Mouse (Mus musculus) heart, postnatal 36 days (tissue): ENCODE results near the gene Pde4c. TPM values are rescaled to one million over a fixed set of nuclear protein-coding genes. Genes with fewer than 3 reads are reported as not detected.
A peak's percentile ranks its signal among the peaks of the same experiment; 100 is the strongest.

Source experiments
- DNase-seq, 2 experiments: peaks; one replicate each; pipeline ENCODE4 v3.0.0; 2021 to 2022
- intact Hi-C: fragments of 180-260 bp; cut with DNase I; formaldehyde crosslinking; loops from one replicate; pipeline ENCODE4 v1.15.1; 2025
- total RNA-seq, 2 experiments: library from RNA; stranded (reverse); gene quantifications; 2 replicates each; pipeline ENCODE4 v1.2.3; 2021

Pde4c gene
- total RNA-seq, 2 experiments from 2014 or later, result 2.0 to 3.7 TPM

DNA sequence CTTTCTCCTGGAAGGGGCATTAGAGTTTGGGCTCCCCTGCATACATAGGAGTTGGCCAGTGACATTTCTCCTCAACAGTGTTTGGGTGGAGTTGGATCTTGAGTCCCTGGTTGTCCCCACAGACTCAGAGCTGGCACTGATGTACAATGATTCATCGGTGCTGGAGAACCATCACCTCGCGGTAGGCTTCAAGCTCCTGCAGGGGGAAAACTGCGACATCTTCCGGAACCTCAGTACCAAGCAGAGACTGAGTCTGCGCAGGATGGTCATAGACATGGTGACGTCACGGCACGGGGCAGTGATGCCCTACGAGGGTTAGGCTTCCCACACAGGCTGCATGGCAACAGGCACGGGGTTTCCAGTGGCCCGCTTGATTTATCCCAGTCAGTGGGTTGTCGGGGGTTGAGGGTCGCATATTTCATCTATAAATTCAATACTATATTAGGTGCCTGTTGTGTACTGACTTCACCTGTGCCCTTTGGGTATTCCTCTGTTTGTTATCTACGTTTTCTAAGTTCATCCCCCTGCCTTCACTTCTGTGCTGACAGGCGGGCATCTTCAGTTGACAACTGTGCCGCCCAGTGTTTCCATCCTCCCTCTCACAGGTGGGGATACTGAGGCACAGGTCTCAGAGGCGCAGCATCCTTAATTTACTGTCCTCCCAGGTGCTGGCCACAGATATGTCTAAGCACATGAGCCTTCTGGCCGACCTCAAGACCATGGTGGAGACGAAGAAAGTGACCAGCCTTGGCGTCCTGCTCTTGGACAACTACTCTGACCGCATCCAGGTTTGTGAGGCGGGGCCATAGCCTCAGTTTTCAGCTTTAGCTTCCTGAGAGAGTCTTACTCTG lies 25.0 kb downstream of the Pde4c start:
- intact Hi-C loops, result no loop called here
- peak in 1 of 2 experiments; percentile 2 for DNase-seq

DNA sequence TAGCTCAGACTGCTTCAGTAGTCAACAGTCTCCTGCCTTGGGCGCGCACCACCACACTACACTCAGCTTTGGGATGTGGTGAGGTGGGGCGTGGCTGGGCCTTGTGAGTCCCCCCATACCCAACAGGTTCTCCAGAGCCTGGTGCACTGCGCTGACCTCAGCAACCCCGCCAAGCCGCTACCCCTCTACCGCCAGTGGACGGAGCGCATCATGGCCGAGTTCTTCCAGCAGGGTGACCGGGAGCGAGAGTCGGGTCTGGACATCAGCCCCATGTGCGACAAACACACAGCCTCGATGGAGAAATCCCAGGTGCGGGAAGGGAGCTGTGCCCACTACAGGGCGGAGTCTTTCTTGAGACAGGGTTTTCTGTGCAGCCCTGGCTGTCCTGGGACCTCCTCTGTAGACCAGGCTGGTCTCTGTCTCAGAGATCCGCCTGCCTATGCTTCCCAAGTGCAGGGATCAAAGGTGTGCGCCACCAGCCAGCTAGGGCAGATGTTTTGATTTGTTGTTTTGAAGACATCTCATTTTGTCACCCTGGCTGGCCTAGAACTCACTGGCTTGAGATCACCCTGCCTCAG lies 25.7 kb downstream of the Pde4c start:
- DNase-seq, result peak in 1 of 2 experiments; percentile 2
- intact Hi-C loops, result no loop called here

GRCm38 (mm10) chr8:70750128-70750680 lies 26.7 kb downstream of the Pde4c start:
- peak; percentile 14 to 41 for DNase-seq
- intact Hi-C loops, result loop anchor here (5.0 kb wide), 2 partner anchors 78 to 138 kb away; partner anchors contain the start of gene Lsm4

GRCm38 (mm10) chr8:70752000-70752764 lies 28.7 kb downstream of the Pde4c start:
- intact Hi-C loops, result loop anchor here (1.0 to 5.0 kb wide), 4 partner anchors 8 to 140 kb away; partner anchors contain the start of gene Lsm4
- peak; percentile 84 to 85 for DNase-seq

DNA sequence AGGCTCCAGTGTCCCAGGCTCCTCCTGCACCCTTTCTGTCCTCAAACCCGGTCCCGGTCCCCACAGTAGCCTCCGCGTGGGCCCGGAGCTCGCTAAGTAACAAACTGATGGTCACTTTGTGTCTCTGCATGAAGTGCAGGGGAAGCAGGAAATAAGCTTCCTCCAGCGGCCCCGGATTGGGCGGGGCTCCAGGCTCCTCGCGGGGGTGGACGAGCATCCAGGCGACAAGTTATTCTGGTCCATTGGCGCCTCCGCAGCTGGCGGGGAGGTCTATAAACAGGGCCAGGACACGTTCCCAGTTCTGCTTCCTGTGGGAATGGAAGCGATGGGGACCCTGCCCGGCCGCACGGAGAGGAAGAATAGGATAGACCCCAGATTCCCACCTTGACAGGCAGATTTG lies 29.6 kb downstream of the Pde4c start:
- intact Hi-C loops, result loop anchor here (5.0 kb wide), 2 partner anchors 81 to 141 kb away; partner anchors contain the start of gene Lsm4
- DNase-seq, result peak; percentile 92 to 93

- intact Hi-C loops, result loop anchor here (5.0 kb wide), 2 partner anchors 82 to 142 kb away; partner anchors contain the start of gene Lsm4
- peak; percentile 92 to 94 for DNase-seq
Measured at GRCm38 (mm10) chr8:70754043-70754870, 30.7 kb downstream of the Pde4c start, which contains the start of gene Rab3a. Rab3a (plus strand) TSS chr8:70754679.

GRCm38 (mm10) chr8:70754871-70755660 lies 31.5 kb downstream of the Pde4c start:
- DNase-seq, result peak in 1 of 2 experiments; percentile 47
- intact Hi-C loops, result loop anchor here (5.0 kb wide), 2 partner anchors 83 to 143 kb away; partner anchors contain the start of gene Lsm4

DNA sequence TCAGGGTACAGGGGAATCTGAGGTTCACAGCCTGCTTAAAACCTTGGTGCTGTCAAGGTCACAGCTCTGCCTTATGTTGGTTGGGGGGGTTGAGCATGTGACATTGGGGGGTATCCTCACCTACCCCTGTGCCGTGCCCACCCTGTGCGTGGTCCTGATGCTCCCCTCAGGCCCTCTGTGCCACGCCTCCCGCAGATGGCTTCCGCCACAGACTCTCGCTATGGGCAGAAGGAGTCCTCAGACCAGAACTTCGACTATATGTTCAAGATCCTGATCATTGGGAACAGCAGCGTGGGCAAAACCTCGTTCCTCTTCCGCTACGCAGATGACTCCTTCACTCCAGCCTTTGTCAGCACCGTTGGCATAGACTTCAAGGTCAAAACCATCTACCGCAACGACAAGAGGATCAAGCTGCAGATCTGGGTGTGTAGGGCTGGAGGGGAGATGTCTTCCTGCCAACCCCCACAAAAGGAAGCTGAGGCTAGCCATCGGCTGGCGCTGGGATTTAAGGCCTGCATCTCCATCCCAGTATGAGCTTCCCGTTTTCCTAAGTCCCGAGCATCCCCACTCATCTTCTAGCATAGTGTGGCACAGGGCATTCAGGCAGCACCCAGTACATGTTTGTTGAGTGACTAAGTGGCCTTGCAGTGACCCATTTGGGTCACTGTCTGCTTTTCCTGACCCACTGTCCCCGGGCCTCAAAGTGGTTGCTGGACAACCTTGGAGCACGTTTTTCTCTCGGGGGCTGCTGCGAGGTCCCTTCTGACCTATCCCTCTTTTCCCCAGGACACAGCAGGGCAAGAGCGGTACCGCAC lies 32.3 kb downstream of the Pde4c start:
- intact Hi-C loops, result no loop called here
- DNase-seq, result peak in 1 of 2 experiments; percentile 6

GRCm38 (mm10) chr8:70756476-70757040 lies 33.0 kb downstream of the Pde4c start:
- intact Hi-C loops, result no loop called here
- DNase-seq, result peak in 1 of 2 experiments; percentile 3

GRCm38 (mm10) chr8:70757523-70758307 lies 34.2 kb downstream of the Pde4c start:
- DNase-seq, result peak in 1 of 2 experiments; percentile 13

GRCm38 (mm10) chr8:70758308-70758615 lies 34.7 kb downstream of the Pde4c start:
- intact Hi-C loops, result no loop called here

More at GRCm38 (mm10) chr8:70757523-70758307, 34.2 kb downstream of the Pde4c start:
- intact Hi-C loops, result no loop called here

DNA sequence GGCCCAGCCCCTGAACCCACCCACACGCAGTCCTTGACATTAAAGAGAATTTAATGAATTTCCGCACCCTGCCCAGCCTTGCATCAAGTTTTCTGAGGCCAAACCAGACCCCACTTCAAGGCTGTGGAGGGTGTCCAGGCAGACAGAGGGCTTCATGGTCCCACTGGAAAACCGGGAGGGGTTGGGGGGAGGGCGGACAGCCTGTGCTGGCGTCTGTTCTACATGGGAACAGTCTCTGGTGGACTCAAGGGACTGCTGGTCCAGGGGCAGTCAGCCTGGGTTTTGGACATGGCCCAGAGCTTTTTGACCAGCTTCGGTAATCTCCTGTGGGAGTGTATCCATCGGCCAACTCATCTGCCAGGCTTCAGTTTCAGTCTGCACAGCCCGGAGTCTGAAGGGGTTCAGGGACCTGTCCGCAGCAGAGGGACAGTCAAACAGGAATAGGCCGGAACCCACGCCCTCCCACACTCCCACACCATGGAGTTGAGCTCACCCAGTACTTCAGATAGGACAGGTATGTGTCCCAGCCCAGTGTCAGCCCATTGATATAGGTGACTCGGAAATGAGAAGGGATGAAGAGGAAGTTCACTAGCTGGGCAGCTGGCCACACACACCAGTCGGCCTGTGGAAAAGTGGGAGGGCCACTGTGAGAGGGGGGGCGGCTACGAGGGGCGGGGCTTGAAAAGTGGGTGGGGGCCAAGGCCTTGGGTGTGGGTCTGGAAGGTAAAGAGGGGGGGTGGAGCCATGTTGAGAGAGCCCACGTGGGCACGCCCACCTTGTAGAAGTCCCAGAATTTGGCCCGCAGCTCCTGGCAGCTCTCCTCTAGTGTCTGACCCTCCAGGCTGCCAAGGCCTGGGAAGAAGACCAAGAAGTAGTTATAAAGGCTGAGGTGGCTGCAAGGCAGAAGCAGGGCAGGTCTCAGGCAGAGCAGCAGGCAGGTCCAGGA lies 35.4 kb downstream of the Pde4c start:
- intact Hi-C loops, result no loop called here
- DNase-seq, result peak in 1 of 2 experiments; percentile 16

More at GRCm38 (mm10) chr8:70758308-70758615, 34.7 kb downstream of the Pde4c start:
- peak in 1 of 2 experiments; percentile 1 for DNase-seq

GRCm38 (mm10) chr8:70760350-70760749 lies 36.8 kb downstream of the Pde4c start:
- intact Hi-C loops, result no loop called here
- no peak for DNase-seq

GRCm38 (mm10) chr8:70760775-70761406 lies 37.4 kb downstream of the Pde4c start, which contains the start of gene Mpv17l2:
Mpv17l2 (minus strand) TSS chr8:70760946.
- intact Hi-C loops, result no loop called here

DNA sequence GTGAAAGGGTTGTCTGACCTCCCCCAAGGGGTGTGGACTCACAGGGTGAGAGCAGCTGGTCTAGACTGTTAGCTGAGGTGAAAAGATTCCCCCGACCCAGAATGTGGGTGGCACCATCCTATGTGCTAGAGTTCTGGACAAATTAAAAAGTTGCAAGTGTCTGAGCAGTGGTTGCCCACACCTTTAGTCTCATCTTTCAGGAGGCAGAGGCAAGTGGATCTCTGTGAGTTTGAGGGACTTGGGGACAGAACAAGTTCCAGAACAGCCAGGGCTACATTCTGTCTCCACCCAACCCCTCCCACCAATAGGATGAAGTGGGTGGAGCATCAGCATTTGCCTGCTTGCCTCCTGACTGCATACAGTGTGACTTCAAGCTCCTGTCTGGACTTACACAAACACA lies 38.6 kb downstream of the Pde4c start:
- DNase-seq, result no peak

More at GRCm38 (mm10) chr8:70760775-70761406, 37.4 kb downstream of the Pde4c start, which contains the start of gene Mpv17l2:
- peak; percentile 90 to 92 for DNase-seq

More for the DNA sequence above, 38.6 kb downstream of the Pde4c start:
- intact Hi-C loops, result no loop called here
